Mouse (Mus musculus): ENCODE measurements around the gene Grk3. TPM values are rescaled to one million over a fixed set of nuclear protein-coding genes. Genes with fewer than 3 reads are reported as not detected.

The Grk3 gene
- total RNA-seq, 1 experiment = 4.2 TPM

GRCm38 (mm10) chr5:112892411-112892810 is 123.2 kb downstream of the Grk3 start:
- Histone ChIP-seq H3K4me3 (ENCODE audit: insufficient read depth in 1 of 2, low read depth in 1 of 2, low read length in 2 of 2, poor library complexity in 1 of 2, severe bottlenecking in 1 of 2) (no peak overlapping the region), H3K27ac (ENCODE audit: insufficient read depth, low read depth, low read length, poor library complexity, severe bottlenecking) (no peak overlapping the region), H3K36me3 (ENCODE audit: control insufficient read depth, insufficient read depth, low read length, poor library complexity, severe bottlenecking) (no peaks in the 10 kb centered on the region), H3K9ac (ENCODE audit: insufficient read depth, low read depth, low read length, poor library complexity, severe bottlenecking) (no peak overlapping the region), H3K9me3 (ENCODE audit: control insufficient read depth, insufficient read depth, low read depth, low read length) (no peaks in the 10 kb centered on the region), H3K4me1 (ENCODE audit: control insufficient read depth in 2 of 2, insufficient read depth in 2 of 2, low read length in 2 of 2, poor library complexity in 1 of 2) (no peaks in the 10 kb centered on the region)
- in situ Hi-C loops (cut with MboI; ENCODE audit: low sequenced_read_pairs in 2 of 2, unreplicated experiment in 2 of 2) = no loop called here
- TF ChIP-seq CHD2 (IDR thresholded peaks at IDR 0.05; ENCODE audit: low read depth, low read length) (no peak), ZNF384 (IDR thresholded peaks at IDR 0.05; ENCODE audit: low read depth, low read length) (no peak), MAFK (IDR thresholded peaks at IDR 0.05; ENCODE audit: insufficient read depth, low read depth, low read length) (no peak), ZC3H11A (IDR thresholded peaks at IDR 0.05; ENCODE audit: borderline replicate concordance, low read depth, low read length) (no peak), HCFC1 (IDR thresholded peaks at IDR 0.05; ENCODE audit: borderline replicate concordance, insufficient read depth, low read length) (no peak)
- DNase-seq (ENCODE audit: low read depth, low spot score) = no peak

GRCm38 (mm10) chr5:112888651-112889050 is 126.9 kb downstream of the Grk3 start:
- no peak for DNase-seq (ENCODE audit: low read depth, low spot score)
- Histone ChIP-seq H3K9ac (ENCODE audit: insufficient read depth, low read depth, low read length, poor library complexity, severe bottlenecking) (no peak overlapping the region), H3K4me3 (ENCODE audit: insufficient read depth in 1 of 2, low read depth in 1 of 2, low read length in 2 of 2, poor library complexity in 1 of 2, severe bottlenecking in 1 of 2) (no peak overlapping the region), H3K9me3 (ENCODE audit: control insufficient read depth, insufficient read depth, low read depth, low read length) (no peaks in the 10 kb centered on the region), H3K4me1 (ENCODE audit: control insufficient read depth in 2 of 2, insufficient read depth in 2 of 2, low read length in 2 of 2, poor library complexity in 1 of 2) (no peaks in the 10 kb centered on the region), H3K36me3 (ENCODE audit: control insufficient read depth, insufficient read depth, low read length, poor library complexity, severe bottlenecking) (no peaks in the 10 kb centered on the region), H3K27ac (ENCODE audit: insufficient read depth, low read depth, low read length, poor library complexity, severe bottlenecking) (no peak overlapping the region)
- in situ Hi-C loops (cut with MboI; ENCODE audit: low sequenced_read_pairs in 2 of 2, unreplicated experiment in 2 of 2) = loop anchor here in 1 of 2 experiments (10.0 kb wide), 1 partner anchor 166 kb away; no protein-coding TSS in a partner anchor
- no peak for TF ChIP-seq ZNF384 (IDR thresholded peaks at IDR 0.05; ENCODE audit: low read depth, low read length)
- no peak for TF ChIP-seq CHD2 (IDR thresholded peaks at IDR 0.05; ENCODE audit: low read depth, low read length)
- no peak for TF ChIP-seq ZC3H11A (IDR thresholded peaks at IDR 0.05; ENCODE audit: borderline replicate concordance, low read depth, low read length)
- TF ChIP-seq HCFC1 (IDR thresholded peaks at IDR 0.05; ENCODE audit: borderline replicate concordance, insufficient read depth, low read length) = no peak
- no peak for TF ChIP-seq MAFK (IDR thresholded peaks at IDR 0.05; ENCODE audit: insufficient read depth, low read depth, low read length)

- Histone ChIP-seq H3K9ac (ENCODE audit: insufficient read depth, low read depth, low read length, poor library complexity, severe bottlenecking) (no peak overlapping the region), H3K27ac (ENCODE audit: insufficient read depth, low read depth, low read length, poor library complexity, severe bottlenecking) (no peak overlapping the region), H3K4me1 (ENCODE audit: control insufficient read depth in 2 of 2, insufficient read depth in 2 of 2, low read length in 2 of 2, poor library complexity in 1 of 2) (no peaks in the 10 kb centered on the region), H3K4me3 (ENCODE audit: insufficient read depth in 1 of 2, low read depth in 1 of 2, low read length in 2 of 2, poor library complexity in 1 of 2, severe bottlenecking in 1 of 2) (no peak overlapping the region), H3K36me3 (ENCODE audit: control insufficient read depth, insufficient read depth, low read length, poor library complexity, severe bottlenecking) (no peaks in the 10 kb centered on the region), H3K9me3 (ENCODE audit: control insufficient read depth, insufficient read depth, low read depth, low read length) (no peaks in the 10 kb centered on the region)
- TF ChIP-seq ZNF384 (IDR thresholded peaks at IDR 0.05; ENCODE audit: low read depth, low read length) = no peak
- TF ChIP-seq ZC3H11A (IDR thresholded peaks at IDR 0.05; ENCODE audit: borderline replicate concordance, low read depth, low read length) = no peak
- no peak for TF ChIP-seq MAFK (IDR thresholded peaks at IDR 0.05; ENCODE audit: insufficient read depth, low read depth, low read length)
- no peak for TF ChIP-seq CHD2 (IDR thresholded peaks at IDR 0.05; ENCODE audit: low read depth, low read length)
- TF ChIP-seq HCFC1 (IDR thresholded peaks at IDR 0.05; ENCODE audit: borderline replicate concordance, insufficient read depth, low read length) = no peak
- DNase-seq (ENCODE audit: low read depth, low spot score) = no peak
- in situ Hi-C loops (cut with MboI; ENCODE audit: low sequenced_read_pairs in 2 of 2, unreplicated experiment in 2 of 2) = loop anchor here in 1 of 2 experiments (10.0 kb wide), 1 partner anchor 168 kb away; no protein-coding TSS in a partner anchor
These were observed 128.7 kb downstream of the Grk3 start for GRCm38 (mm10) chr5:112886687-112887491.

GRCm38 (mm10) chr5:112877391-112878115 is 138.0 kb downstream of the Grk3 start:
- no peak for TF ChIP-seq CHD2 (IDR thresholded peaks at IDR 0.05; ENCODE audit: low read depth, low read length)
- TF ChIP-seq MAFK (IDR thresholded peaks at IDR 0.05; ENCODE audit: insufficient read depth, low read depth, low read length) = no peak
- in situ Hi-C loops (cut with MboI; ENCODE audit: low sequenced_read_pairs in 2 of 2, unreplicated experiment in 2 of 2) = no loop called here
- Histone ChIP-seq H3K9me3 (ENCODE audit: control insufficient read depth, insufficient read depth, low read depth, low read length) (no peaks in the 10 kb centered on the region), H3K4me1 (ENCODE audit: control insufficient read depth in 2 of 2, insufficient read depth in 2 of 2, low read length in 2 of 2, poor library complexity in 1 of 2) (no peaks in the 10 kb centered on the region), H3K9ac (ENCODE audit: insufficient read depth, low read depth, low read length, poor library complexity, severe bottlenecking) (no peak overlapping the region), H3K27ac (ENCODE audit: insufficient read depth, low read depth, low read length, poor library complexity, severe bottlenecking) (no peak overlapping the region), H3K4me3 (ENCODE audit: insufficient read depth in 1 of 2, low read depth in 1 of 2, low read length in 2 of 2, poor library complexity in 1 of 2, severe bottlenecking in 1 of 2) (no peak overlapping the region), H3K36me3 (ENCODE audit: control insufficient read depth, insufficient read depth, low read length, poor library complexity, severe bottlenecking) (no peaks in the 10 kb centered on the region)
- no peak for DNase-seq (ENCODE audit: low read depth, low spot score)
